Mouse (Mus musculus): ENCODE results near the gene Mad2l2. TPM values are rescaled to one million over a fixed set of nuclear protein-coding genes. Genes with fewer than 3 reads are reported as not detected.
"Not testable (repeated sequence)": the region's sequence is repeated elsewhere in the genome, so short reads cannot be mapped to it uniquely, and the experiment has no call there.

Mad2l2 gene
- total RNA-seq, 2 experiments from 2014 or later, result 10.2 to 11.0 TPM

DNA sequence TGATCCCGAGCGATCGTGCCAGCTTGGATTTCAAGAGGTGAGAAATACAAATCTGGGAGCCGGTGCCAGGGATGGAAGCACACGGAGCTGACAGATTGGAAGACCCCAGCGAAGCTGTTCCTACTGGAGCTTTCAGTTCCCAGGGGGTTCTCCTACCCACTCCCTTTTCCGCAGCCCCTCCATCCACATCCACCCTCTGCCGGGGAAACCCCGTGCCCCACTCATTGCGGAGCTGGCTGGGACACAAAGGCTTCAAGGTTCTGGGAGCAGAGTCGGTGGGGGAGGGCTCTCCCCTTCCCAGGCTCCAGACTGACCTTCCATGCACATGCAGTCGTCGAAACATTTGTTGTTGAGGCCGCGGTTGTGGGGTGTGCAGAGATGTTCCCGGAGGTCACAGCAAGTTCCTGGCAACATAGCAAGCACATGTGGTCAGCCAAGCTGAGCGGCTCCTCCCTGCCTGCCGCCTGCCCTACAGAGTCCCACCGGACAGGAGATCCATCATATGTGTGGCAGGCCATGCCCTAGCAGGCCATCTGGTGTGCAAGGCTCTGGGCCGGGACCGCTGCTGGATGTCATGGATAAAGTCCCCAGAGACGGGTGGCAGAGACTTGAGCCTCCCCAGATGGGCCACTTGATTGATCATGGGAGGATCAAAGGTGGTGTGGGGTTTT is 22.4 kb upstream of the Mad2l2 start:
- DNase-seq, result no peak

DNA sequence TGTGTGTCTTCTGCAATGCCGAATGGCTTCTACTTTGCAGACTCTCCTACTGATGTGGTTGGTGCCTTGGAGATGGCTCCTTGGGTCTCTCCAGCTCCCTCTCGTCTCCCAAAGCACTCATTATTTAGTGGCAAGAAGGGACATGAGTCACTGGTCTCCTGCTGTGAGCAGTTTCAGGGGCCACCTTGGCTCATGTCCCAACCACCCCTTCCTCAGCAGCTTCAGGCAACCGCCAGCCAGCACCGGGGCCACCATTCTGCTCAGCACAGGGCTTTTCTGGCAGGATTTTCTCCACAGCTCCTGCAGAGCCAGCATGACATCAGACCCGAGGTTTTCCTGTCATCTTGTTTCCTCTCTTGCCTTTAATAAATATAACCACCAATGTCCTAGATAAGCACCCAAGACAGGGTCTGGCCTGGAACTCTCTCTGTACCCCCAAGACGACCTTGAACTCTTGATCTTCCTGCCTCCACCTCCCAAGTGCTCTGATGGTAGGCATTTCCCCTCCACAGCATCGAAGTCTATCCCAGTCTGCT is 21.6 kb upstream of the Mad2l2 start:
- DNase-seq, result no peak

DNA sequence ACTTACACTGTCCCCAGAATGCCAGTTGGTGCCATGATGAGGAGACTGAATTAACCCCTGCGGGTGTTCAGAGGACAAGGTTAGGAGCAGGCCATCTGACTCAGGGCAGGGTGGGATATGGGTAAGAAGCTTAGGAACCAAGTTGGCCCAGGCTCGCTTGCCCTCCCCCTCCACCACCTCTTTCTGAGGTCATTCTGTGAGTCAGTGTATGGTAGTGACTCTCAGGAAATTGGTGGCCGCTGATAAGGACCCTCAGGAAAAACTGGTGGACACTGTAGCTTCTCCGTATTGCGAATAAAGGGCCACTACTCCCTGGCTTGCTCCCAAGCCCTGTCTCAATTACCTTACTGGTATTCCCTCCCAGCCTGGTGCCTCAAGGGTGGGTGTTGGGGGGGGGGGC is 21.0 kb upstream of the Mad2l2 start:
- DNase-seq, result no peak

DNA sequence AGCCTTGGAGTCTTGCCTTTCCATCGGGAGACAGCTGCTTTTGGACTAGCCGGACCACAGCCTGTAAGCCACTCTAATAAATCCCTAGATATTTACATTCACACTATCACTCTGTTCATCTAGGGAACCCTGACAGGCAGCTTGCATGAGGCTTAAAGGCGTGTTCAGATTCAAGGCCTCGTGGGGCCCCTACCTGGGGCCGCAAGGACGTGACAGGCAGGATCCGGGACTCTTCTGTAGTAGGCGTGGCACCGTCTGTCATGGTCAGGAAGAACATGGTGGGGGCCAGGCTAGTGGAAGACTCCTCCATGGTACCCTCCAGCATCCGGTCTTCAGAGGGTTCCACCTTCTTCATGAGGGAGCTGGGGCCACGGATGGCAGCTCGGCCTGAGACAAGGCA is 17.7 kb upstream of the Mad2l2 start:
- no peak for DNase-seq

DNA sequence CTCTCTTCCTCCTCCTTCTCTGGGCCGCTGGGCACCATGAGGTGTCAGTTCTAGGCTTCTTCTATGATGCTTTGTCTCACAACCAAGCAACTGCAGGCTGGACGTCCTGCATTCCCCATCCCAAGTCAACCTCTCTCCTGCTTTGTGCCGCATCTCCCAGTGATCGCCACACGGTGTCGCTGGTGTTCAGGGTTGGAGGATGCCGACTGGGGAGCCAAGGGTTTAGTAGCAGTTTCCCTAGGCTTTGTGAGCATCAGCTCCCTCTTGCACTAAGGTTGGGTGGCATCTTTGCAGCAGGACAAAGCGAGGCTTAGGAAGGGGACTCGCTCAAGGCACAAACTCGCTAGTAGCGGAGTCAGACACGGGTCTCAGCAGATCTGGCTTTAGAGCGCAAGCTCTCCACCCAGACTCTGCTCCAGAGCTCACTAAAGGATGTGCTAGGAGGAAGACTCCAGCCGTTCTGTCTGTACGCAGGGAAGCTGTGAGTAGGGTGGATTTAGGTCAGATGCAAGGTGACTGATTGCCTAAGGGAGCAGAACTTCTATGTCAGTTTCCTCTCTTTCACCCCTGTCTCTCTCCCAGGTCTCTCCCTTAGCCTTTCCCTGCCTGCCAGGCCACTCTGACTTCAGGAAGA is 15.3 kb upstream of the Mad2l2 start:
- DNase-seq, result peak; percentile 60

DNA sequence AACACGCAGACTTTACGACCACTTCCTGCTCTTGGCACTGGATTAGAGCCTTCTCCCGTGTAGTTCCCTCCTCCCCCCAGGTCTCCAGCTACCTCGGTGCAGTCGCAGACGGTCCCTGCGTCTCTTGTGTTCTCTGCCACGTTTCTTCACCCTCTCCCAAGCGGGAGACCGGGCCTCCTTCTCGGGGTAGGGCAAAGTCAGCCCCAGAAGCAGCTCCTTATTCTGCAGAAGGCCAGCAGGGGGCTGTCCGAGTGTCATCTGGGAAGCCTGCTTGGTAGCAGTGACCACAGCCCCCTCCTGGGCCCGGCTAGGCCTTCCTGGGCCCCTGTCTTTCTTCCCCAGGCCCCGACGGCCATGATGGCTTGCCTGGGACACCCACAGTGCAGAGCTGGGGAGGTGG is 14.7 kb upstream of the Mad2l2 start:
- DNase-seq, result no peak

DNA sequence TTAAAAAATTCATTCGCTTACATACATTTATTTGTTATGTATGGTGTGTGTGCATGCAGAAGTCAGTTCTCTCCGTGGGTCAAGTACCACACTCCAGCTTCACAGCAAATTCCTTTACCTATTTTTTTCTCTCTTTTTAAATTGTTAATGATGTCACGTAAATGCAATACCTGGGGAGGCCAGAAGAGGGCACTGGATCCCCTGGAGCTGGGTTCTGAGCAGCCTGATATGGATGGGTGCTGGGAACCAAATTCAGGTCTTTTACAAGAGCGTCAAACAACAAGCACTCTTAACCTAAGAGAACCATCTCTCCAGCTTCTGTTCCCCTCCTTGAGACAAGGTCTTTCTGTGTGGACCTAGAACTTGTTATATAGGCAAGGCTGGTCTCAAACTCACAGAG is 13.5 kb upstream of the Mad2l2 start:
- no peak for DNase-seq

DNA sequence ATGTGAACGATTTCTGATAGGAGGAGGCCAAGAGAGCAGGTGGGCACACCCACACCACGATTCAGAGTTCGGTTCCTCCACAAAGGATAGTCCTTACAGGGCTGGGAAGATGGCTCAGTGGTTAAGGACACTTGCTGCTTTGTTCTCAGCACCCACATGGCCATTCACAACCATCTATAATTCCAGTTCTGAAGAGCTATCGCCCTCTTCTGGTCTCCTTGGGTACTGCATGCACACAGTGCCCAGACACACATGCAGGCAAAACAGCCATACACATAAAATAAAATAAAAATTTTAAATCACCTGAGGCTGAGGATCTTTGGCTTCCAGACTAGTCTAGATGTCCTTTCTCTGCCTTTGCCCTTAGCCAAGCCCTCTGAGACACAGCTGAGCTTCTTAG is 12.8 kb upstream of the Mad2l2 start:
- DNase-seq, result no peak

DNA sequence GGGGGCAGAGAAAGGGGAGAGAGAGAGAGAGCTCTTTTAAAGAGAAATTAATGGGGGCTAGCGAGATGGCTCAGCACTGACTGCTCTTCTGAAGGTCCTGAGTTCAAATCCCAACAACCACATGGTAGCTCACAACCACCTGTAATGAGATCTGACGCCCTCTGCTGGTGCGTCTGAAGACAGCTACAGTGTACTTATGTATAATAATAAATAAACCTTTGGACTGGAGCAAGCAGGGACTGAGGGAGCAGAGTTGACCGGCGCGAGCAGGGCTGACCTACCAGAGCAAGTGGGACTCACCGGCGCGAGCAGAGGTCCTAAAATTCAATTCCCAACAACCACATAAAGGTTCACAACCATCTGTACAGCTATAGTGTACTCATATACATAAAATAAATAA is 10.6 kb upstream of the Mad2l2 start:
- not testable (repeated sequence) for DNase-seq

DNA sequence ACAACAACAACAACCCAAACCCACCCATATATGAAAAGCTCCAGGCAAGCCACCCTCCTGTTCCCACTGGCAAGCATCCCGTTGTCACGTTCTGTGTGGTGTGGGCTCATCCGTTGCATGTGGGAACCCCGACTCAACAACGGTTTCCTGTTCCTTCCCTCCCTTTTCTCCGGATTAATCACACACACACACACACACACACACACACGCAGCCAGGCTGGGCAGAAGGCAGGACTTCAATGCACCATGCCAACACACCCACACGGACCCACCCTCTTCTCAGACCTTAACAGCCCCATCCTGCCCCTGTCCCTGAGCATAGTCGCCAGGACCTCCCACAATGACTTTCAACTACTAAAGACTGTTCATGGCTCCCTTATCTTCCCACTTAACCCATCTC is 9.6 kb upstream of the Mad2l2 start:
- DNase-seq, result no peak

DNA sequence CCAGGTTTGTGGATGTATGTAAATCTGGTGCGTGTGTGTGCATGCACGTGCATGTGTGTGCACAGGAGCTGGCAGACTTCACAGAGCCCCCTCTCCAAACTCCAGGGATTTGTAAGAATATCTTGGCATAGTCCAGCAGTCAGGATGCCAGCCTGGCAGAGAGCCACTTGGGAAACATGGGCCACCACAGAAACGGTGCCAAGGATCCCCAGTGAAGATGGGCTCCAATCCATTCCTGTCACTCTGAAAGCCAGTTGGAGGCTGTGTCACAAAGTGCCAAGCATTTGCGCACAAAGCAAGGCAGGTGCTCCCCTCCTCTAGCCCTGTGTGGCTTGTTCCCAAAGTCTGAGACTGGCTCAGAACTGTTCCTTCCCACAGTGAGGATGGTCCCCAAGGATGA is 8.8 kb upstream of the Mad2l2 start:
- DNase-seq, result no peak

DNA sequence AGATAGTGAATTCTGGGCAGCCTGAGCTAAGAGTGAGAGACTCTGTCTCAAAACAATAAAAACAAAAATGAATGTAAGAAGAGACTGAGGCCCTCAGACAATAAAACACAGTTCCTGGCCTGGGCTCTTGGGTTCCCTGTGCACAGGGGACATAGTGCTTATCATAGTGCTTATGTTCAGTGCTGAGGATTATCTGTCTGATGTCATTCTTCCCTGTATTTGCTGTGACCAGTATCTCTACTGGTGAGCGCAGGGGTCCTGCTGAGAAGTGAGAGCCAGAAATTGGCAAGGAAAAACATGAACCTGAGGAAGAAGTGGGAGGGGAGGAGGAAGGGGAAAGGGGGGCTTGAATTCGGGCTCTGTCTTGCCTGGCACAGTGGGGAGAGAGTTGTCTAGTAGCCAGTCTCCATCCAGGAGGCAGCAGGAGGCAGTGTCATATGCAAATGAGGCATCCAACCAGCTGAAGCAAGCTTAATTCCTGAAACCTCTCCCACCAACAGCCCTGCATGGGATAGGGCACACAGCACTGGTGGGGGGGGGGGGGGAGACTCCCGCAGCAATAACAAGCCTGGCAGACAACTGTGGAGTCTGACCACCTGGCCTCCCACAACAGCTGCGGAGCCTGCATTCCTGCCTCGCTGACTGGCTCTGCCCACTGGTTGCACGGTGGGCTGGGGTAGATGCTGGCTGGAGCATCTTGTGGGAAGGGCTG is 8.0 kb upstream of the Mad2l2 start:
- DNase-seq, result no peak

DNA sequence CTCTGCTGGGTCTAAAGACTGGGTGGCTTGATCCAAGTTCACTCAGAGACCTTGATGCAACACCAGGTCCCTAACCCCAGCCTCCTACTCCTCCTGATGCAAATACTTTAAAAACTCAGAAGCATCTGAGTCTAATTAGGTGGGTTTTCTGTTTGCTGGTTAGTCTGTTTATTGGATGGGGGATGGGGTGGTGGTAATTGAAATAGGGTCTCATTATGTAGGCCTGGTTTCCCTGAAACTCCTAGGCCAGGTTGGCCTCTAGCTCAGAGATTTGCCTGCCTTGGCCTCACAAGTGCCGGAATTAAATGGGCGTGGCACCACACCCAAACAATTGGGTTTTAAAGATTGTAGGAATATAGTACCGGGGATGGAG is 7.5 kb upstream of the Mad2l2 start:
- no peak for DNase-seq

DNA sequence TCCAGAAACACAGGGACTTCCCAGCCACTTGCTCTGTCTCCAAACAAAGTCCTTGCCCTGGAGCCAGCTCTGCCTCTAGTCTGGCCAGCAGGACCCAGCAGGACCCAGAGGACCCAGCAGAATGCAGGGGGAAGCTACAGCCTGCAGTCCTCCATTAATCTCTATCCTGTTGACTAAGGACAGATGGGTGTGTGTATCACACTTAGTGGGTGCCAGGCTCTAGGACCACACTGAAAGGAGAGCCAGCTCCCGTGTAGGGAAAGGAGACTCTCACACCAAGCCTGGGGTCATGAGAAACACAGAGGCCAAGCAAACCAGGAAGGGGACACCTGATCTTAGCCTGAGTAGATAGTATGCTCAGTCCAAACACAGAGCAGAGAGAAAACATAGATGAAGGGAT is 1.9 kb upstream of the Mad2l2 start:
- DNase-seq, result no peak

DNA sequence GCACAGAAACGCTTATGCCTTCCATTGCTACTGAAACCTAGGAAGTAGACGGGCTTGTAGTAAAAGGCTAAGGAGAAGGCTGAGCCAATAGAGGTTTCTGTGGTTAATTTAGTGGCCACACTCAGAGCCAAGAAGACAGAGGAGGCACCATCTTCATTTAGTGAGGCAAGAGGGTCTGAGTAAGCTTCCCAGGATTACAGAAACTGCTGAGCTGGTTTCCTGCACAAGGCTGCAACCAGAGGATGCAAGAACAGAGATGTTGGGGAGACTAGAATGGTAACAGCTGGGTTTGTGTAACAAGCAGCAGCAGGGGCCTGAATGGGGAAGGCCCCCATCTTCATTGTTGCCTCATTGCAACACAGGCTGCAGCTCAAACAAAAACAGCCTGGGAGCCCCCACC is 1.5 kb upstream of the Mad2l2 start:
- DNase-seq, result no peak

DNA sequence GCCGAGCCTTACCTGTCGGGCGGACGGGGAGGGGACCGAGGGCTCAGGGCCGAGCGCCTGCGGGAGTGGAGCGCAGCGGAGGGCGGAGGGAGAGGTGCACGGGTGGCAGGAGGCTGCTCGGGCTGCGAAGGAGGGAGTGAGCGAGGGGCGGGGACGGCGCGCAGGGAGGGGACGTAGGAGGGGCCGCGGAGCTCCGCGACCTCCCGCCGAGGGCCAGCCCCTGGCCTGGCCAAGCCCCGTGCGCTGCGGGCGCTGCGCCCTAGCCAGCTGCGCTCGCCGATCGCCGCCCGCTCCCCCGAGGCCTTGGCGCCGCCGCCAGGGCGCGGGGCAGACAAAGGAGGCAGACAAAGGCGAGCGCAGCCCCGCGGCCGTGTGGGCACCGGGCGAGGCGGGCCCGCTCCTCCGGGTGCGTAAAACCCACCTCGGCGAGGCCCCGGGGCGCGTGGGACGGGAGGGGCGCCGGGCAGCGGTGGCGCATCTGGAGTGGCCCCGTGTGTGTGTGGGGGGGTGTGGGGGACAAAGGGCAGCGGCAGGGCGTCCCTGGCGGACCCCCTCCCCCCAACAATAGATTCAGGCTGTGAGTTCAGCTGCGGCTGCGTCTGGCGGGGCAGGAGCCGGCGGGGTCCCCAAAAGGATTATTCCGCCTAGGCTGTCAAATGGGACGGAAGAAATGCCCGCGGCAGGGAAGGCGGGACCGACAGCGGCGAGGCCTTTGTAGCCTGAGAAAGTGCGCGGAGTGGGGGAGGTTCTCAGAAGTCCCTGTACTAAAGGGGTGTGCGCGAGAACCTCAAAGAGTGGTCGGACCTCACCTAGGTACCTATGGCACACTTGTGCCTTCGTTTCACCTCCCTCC is 603 bp downstream of the Mad2l2 start, which contains the start of gene Draxin:
Gene Draxin (minus strand): TSS at position 138 of the 853 bp plus-strand sequence.
- DNase-seq, result no peak

DNA sequence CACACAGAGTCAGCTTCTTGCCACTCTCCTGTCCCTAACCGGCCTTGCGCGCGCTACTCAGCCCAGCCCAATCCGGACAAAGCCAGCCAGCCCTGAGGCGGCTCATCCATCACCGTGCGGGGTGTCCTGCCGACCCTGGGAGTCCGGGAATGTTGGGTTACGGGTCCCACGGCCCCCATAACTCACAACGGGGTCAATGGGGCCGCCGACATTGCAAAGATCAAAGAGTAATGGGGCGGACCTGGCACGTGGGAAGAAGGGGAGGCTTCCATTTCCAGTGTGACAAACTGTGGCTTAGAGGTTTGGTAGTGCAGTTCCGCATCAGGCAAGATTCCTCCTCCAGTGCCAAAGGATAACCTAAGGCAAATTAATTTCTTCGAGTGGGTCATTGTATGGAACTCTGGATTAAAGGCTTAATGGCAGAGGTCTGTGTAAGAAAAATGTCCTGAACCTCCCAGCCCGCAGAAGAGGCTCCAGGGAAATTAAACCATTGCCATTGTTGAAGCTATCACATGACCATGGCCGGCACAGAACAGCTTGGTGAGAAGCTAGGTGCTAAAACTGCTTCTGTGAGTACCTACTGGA is 1.4 kb downstream of the Mad2l2 start:
- DNase-seq, result no peak

DNA sequence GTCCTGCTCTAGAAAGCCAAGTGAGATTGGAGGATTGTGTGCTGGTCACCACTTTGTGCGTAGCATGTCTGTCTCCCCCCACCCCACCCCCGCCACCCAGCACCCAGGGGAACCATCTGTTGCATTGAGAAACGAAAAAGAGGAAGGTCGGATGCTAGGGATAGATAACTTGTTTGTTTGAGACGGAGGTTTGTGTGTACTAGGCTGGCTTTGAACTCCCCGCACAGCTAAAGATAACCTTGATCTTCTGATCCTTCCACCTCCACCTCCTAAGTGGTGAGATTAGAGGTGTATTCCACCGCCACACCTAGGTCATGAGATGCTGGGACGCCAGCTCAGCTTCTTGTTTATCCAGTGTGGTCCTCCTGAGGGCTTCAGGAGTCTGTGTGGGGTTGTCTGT is 4.8 kb downstream of the Mad2l2 start:
- no peak for DNase-seq

DNA sequence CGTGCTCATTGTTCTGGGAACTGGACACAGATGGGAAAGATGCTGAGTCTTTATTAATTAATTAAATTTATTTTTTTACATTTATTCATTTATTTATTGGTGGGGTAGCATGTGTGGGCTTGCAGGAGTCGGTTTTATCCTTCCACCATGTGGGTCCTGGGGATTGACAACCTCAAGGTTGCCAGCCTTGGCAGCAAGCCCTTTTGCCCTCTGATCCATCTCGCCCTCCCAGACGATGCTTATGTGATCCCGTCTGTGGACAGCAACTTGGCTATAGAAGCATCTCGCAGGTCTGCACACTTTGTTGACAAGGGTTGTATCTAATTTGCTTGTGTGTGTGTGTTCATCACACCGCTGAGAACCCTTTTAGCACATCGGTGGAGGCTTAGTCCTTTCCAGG is 7.3 kb downstream of the Mad2l2 start:
- DNase-seq, result no peak

DNA sequence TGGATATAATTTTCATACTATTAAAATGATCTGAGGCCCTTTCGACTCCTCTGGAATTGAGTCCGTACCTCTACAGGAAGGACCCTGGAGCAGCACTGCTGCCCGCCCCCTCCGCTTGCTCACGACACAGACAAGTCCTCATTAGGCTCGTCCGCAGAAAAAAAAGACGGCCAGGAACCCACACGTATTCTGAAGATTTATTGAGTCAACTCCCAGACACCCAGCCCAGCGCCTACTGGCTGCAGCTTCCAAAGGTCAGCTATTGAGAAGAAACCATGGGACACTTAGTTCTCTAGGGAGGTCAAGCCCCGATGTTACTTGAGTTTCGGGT is 9.5 kb downstream of the Mad2l2 start:
- DNase-seq, result no peak

DNA sequence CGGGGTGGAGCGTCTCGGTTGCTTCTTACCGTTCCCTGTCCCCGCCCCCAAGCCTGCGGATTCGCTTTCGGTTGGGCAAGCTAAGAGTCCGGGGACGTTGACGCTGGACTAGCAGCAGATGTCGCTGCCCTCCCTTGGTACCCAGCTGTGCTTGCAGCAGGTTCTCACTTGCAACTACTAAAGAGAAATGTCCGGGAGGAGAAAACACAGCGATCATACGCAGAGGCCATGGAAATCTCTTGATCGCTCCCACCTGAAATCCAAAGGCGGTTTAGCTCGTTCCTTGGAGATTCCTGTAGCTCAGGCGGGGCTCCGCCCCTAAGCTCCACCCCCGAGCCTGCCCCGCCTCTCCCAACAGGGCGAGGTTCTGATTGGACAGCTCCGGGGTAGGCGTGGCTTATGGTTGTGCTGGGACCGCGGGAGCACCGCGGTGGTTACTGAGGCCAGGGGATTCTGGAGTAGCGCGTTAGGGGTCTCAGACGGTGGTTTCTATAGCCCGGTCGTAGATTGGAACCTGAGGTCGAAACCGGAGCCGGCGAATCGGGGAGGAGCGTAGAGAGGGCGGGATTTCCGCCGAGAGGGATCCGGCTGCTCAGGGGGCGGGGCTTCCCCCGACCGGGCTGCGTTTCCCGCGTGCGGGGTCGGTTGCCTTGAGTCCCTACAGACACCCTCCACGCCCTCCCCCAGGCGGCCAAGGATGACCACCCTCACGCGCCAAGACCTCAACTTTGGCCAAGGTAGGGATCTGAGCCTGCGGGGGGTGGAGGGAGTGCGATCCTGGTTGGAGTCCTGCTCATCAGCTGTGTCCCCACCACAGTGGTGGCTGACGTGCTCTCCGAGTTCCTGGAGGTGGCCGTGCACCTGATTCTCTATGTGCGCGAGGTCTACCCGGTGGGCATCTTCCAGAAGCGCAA is 10.2 kb downstream of the Mad2l2 start:
- DNase-seq, result peak; percentile 89
